Mouse (Mus musculus) cerebellum, adult 11-12 months (tissue): ENCODE measurements around the gene Snorc.
"Not testable (repeated sequence)": the region's sequence is repeated elsewhere in the genome, so short reads cannot be mapped to it uniquely, and the experiment has no call there.

ENCODE experiments used
- DNase-seq: peaks from one replicate; pipeline ENCODE4 v3.0.0; 2022

Snorc gene

DNA sequence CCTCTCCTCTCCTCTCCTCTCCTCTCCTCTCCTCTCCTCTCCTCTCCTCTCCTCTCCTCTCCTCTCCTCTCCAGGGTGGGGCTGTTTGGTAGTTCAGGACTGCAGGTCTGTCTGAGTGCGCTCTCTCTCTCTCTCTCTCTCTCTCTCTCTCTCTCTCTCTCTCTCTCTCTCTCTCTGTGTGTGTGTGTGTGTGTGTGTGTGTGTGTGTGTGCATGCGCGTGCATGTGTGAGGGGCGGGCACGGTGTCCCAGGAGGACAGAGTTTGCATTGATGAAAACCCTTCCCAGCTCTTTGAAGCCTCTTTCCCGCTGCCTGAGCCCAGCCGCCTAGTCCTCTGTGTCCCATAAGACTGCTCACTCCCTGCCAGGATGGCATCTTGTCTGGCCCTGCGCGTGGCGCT, at the start of gene Snorc:
TSS of gene Snorc (plus strand) at position 301 of the 400 bp plus-strand sequence.
- not testable (repeated sequence) for DNase-seq

DNA sequence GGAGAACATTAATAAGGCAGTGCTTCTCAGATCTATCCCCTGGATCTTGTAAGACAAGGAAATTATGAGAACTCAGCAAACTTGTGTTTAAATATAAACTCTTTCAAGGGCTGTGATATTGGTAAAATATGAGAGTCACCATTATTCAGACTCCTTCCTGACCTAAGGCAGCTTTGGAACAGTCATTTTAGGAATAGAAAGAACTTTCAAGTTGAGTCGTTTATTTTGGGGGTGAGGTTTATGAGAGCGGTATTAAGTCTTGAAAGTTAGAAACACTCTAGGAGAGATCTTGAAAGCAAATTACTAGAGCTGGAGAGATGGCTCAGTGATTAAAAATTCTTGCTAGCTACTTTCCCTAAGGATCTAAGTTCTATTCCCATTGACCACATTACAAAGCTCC, 34.9 kb upstream of the Snorc start:
- no peak for DNase-seq

DNA sequence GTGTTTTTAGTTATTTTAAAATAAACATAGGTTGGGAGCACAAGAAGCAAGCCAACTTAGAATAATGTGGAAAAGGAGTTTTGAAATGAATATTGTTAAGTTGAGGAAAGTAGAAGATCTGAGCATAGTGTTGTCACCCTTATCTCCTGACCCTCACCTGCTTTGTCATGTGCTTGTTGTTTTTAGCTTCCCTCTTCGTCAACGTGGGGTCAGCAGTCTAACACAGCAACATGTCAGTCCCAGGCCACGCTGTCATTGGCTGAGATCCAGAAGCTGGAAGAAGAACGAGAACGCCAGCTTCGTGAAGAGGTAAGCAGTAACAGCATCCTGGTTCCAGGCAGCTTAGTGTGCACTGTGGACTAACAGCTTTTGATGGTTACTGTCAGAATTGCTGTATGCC, 33.5 kb upstream of the Snorc start:
- no peak for DNase-seq

DNA sequence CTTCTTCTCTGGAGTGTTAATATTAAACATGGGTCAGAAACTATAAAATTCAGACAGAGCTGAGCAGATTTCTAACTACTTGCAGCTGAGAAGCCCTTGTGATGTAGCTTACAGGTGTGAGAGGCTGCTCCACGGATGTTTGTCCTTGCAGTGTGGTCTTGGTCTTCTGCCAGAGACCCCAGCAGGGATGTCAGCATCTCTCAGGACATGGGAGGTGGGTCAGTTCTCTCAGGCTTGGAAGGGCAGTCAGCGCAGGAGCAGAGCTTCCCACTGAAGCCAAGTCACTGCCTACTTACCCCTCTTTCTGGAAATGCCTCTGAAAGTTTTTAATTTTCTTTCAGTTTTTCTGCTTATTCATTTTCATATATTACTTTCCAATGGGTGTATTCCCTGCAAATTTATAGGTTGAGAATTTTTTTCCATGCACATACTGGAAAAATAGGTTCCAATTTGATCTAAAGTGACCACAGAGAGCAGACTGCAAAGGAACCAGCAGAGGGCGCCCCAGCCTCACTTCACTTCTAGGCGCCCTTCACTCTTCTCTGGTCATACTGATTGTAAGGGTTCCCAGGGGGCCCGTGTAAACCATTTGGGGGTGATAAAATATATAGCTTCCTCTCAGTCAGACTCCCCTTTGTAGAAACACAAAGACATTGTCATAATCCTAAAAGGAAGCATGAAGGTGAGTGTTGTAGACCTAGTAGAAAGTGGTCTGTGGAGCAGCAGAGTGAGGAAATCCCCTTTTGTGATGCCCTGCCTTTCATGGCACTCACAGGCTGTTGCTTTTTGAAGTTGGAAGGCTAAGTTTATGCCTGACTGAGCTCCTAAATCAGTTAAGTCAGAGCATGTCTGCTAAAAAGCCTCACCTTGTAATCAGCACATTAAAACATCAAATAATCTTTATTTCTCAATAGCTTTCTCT, 22.6 kb upstream of the Snorc start:
- DNase-seq = peak; percentile 32

DNA sequence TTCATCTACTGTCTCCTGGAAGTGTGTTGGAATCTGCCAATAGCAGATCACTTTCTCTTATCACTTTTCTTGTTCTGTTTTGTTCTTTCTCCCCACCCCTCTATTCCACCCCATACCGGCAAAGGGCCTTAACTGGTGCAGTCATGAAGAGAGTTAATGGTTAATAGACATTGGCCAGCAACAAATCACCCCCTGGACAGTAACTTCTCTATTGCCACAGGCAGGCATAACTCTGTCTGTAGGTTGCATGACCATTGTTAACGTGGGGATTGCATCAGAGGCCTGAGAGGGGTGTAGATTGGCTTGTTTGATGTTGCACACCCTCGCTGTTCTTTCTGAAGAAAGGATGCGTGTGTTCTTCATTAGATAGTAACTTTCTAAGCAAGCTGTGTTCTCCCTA, 20.6 kb upstream of the Snorc start:
- no peak for DNase-seq

DNA sequence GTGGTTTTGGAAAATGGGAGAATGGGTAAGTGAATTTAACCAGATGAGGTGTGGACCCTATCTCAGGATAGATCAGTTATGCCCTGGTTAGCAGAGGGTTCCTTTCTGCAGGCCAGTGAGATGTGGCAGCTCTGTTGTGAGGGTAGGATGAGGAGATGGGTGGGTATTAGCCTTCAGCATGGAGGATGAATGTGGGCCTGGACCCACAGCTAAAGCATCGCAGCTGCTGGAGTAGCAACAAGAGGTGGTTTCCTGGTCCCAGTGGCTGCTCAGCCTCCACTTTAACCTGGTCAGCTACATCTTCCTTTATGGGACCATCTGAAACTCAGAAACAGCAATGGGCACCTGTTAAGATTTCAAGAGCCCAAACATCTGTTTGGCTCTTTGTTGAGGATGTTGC, 13.6 kb upstream of the Snorc start:
- no peak for DNase-seq

DNA sequence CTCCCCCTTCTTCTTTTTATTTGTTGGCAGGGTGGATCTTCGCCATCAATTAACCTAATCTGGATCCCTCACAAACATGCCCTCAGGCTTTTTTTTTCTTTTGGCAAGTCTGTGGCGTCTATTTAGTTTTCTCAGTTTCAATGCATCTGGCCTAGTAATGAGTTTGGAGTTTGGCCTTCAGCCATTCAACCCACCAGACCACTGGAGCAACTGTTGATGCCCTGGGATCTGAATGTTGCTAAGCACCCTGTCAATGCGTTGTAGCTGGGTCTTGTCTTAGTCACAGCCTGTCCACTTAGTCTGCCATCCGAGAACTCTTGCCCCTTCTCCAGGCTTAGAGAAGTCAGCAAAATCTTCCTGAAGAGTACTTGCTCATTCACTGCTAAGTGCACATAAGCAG, 12.0 kb upstream of the Snorc start:
- DNase-seq = no peak

DNA sequence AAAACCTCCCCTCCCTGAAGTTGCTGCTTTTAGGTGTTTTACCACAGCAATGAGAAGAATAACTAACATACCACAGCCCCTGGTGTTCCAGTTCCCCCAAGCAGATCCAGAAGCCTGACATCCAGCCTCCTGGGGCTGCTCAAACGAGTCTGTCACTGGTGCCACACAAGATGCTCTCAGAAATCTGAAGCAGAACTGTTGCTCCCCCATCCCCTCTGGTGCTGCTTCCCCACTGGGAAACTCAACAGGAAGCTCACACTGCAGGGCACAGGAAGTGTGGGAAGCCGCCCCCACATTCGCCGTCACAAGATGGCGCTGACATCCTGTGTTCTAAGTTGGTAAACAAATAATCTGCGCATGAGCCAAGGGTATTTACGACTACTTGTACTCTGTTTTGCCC, 10.2 kb upstream of the Snorc start:
- DNase-seq = not testable (repeated sequence)

DNA sequence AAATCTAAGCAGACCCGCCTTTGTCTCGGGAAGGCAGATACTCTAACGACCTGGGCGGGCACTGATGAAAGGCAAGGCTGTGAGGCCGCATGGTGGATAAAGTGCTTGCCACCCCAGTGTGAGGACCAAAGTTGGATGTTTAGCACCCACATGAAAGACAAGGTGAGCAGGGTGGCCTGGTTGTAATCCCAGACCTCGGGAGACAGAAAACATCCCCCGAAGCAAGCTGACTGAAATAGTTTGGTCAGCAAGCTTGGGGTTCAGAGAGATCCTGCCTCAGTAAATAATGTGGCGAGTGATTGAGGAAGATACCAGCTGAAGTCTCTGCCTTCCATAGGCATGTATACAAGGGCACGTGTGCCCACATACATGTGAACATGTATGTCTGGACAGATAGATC, 2.6 kb upstream of the Snorc start:
- no peak for DNase-seq

DNA sequence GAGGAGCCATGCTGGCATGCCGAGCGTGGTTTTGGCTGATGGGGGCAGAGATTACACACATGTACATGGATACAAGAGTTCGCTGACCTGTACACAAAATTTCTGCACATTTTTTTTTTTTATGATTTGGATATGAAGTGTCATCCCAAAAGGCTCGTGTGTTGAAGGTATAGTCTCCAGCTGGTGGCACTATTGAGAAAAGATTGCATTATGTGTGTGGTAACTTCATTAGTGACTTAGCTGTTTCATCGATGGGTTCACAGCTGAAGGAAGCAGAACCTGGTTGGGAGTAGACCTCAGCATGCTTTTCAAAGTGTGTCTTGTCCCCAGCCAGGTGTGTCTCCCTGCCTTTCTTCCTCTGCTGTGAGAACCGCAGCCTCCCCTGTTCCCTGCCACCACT, 1.8 kb upstream of the Snorc start:
- DNase-seq = no peak

DNA sequence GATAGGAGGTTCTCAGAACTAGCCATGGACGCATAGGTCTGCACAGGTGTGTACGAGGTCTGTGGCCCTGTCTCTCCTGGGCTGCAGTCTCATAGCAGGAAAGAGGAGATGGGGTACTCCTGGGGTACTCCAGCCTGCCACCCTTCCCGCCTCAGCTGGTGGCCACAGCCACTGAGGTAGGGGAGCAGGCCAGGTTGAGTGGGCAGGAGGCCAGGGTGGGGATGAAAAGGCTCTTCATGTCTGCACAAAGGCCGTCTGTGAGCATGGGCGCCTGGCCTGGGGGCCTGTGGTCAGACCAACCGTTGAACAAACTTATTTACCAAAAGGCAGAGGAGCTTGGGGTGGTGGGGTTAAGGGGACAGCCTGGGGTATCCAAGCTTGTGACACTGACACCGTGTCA, 1.8 kb downstream of the Snorc start:
- DNase-seq = no peak

DNA sequence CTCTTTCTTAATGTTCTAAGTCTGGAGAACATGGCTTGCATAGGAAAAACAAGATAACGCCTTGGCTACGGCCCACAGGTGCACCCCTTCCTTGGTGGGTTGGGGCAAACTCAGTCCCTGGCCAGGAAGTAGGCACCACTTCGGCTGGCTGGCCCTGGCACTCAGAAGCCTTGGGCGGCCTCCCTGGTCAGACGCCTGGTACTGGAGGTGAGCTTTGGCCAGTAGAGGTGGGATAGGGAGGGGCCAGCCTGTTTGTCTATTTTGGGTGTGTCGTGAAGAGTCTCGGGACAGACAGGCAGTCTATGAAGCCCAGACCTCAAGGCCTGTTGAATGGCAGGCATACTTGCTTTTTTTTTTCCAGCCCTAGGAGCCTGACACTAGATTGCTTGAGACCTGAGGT, 2.5 kb downstream of the Snorc start:
- DNase-seq = no peak

DNA sequence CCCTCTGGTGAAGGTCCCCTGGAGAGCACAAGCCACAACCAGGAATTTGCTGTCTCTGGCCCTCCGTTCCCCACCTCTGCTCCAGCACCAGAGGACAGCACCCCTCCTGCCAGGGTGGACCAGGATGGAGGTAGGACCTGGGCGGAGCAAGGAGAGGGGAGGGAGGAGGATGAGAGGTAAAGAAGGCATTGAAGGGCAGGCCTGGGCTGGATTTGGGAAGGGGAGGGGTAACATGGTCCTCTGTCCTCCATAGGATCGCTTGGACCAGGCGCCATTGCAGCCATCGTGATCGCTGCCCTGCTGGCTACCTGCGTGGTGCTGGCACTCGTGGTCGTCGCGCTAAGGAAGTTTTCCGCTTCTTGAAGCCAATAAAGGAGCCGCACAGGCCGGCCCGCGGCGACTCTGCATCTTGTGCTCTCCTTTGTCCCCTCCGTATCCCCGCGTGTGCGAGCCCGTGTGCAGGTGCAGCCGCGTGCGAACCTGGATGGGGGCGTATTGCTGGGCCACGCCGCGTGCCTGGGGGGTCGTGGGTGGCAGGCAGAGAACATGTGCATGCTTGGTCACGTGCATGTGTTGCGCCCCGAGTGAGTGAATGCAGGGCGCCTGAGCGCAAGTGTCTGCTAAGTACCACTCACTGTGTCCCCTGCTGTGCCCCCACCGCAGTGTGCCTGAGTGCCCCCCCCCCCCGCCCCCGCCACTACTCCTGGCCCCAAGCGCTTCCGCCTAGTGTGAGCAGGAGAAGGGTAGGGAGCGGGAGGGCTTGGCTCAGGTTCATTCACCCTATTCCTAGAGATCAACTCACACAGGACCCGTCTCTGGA, 5.2 kb downstream of the Snorc start:
- no peak for DNase-seq

DNA sequence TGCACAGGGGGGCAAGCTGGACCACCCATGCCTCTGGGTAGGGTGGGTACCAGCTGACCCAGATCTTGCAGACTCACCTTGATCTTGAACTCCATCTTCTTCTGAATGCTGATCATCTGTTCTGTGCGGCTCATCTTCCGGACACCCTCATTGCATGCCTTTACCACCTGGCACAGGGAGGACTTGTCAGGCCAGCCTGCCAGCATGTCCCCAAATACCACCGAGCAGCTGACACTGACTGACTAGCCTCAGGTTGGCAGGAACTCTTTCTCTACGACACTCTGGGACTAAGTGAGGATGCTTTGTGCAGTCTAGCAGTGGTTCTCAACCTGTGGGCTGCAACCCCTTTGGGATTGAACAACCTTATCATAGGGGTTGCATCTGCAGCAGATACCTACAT, 12.5 kb downstream of the Snorc start:
- DNase-seq = peak; percentile 44

DNA sequence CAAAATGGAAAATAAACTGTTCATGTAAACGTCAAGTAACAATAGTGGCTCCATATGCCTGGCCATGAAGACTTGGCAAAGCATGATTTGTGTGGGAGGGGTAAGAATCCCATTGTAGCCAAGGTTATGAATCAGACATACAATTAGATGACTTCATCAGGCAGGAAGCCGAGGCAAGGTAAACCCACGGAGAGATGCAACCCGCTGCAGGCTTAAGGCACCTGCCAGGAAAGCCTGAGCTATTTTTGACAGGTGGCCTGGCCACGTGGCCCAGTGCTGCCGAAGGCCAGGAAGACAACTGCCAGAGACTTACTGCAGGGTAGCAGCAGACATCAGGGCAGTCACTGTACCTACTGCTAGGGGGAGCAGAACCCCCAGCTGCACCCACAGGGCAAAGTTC, 16.3 kb downstream of the Snorc start:
- DNase-seq = peak; percentile 95

DNA sequence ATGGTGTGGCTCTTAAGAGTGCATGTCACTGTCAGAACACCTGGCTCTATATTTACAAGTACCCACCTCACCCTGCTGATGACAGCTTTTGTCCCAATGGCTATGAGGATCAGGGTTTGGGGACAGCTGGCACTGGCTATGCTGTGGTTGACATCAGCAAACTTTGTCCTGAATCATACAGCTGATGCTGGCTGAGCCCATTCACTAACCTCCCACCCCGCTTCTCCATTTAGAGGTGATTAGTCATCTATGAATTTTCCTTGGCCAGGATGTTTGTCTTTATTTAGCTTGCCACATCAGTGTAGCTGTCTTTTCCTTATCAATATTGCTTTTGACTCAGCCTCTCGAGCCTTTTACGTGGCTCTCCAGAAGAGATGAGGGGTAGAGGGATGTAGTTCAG, 22.2 kb downstream of the Snorc start:
- DNase-seq = no peak

DNA sequence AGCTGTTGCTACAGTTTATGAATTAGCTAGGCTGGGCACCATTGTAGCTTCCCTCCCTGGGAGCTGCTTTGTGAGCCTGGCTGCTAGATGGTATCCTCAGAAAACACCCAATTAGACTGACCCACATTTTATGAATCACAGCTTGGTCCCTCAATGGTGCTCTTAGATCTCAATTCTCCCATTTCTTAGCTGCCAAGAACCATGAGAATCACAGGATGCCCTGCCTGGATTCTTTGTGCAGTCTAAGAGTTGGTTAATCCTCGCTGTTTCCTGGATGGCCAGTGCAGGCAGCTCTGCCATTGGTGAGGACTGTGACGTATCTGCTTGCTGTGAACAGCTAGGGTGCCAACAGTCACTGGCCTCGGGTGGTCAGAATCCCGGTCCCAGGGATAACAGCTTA, 23.5 kb downstream of the Snorc start:
- no peak for DNase-seq

DNA sequence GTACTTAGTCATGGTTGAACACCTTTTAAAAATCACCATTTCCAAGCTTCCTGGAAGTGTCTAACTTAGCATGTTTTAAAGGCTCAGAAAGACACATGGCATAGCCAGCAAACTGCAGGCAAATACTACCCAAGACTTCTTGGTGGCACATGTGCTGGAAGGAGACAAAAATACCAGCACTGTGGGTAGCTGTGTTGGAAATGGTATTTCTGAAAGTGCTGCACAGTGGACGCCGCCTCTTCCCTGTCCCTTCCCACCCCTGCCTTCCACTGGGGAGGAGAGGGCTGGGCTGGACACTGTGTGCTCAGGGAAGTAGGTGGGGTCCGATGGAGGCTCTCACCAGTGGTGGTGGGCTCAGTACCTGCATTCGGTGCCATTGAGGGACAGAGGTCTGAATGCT, 35.5 kb downstream of the Snorc start:
- DNase-seq = no peak

DNA sequence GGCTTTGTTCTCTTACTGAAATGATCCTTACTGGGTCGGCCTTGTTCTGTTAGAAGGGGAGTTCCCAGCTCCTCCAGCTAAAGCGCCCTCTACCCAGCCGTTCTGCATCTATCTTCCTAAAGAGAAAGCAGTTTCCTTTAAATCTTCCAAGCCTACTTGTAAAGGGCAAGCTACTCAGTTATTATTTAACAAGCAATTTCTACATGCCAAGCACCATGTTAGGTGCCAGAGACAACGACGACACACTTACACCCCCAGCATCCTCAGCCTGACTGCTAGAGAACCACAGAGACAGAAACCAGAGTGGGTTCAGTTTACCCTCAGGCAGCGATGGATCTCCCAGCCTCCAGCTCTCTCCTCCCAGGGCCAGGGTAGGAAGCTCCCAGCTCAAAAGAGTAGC, 37.8 kb downstream of the Snorc start:
- no peak for DNase-seq

DNA sequence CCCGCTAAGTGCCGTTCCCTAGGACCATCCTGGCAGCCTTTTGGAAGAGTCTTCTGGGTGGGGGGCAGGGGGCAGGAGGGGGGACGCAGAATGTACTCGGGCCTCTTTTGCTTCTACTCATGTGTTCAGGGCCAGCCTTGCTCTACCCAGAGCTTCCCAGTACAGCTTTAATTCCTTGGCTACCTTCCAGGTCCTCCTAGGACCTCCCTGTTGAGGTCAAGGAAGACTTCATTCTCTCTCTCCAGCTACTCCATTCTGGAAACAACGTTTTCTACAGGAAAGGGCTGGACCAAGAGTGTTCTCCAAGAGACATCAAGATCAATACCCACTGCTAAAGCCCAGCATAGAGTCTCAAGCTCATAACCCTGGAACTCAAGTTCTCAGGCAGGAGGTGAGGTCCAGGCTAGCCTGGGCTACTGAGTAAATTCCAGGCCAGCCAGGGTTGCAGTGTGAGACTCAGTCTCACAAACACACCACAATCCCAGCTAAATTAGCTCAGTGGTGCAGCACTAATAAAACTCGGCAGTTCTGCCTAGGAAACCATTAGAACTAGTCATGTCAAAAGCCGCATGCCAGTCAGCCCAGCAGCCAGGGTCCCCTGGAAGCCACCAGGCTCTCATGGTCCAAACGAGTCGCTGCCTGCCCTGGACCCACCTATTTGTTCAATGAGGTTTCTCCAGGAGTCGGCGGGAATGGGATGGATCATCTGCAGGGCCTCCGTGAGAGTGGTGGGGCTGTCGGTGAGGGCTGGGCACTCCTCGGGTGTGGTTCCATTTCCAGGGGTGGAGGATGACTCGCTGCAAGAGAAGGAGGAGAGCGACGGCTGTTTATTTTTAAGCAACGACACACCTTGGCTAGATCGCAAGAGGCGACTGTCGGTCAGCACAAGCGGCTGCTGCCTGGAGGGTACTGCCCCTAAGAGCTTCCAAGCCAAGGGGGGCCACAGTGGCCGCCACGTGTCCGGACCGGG, 38.8 kb downstream of the Snorc start:
- DNase-seq = no peak

DNA sequence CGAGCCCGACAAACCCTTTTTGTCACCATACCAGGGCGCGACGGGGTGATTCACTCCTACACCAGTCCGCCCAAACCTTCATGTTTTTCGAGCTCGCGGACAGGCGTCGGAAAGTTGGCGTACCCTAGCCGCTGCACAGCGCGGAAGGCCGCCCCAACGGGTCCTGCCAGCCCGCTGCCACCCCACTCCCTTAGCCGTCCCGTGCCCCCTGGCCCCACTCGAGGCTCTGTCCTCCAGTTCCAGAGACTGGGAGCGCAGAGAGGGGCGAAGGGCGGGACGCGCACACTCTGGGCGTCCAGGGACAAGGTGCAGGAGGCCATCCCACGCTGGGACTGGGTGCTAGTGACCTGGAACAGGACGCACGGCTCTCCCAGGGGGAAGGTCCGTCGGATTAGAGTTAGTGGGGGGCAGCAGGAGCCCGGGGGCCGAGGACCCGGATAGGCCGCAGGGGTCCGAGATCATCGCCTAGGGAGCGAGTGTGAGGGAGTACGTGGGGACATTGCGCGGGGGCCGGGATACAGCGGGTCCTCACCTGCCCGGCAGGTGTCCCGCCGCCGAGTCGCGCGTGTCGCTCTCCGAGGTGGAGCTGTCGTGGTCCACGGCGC, 39.6 kb downstream of the Snorc start, which contains the start of gene Neu2:
TSS of gene Neu2 (plus strand) at position 329 of the 605 bp plus-strand sequence.
- DNase-seq = peak; percentile 19

DNA sequence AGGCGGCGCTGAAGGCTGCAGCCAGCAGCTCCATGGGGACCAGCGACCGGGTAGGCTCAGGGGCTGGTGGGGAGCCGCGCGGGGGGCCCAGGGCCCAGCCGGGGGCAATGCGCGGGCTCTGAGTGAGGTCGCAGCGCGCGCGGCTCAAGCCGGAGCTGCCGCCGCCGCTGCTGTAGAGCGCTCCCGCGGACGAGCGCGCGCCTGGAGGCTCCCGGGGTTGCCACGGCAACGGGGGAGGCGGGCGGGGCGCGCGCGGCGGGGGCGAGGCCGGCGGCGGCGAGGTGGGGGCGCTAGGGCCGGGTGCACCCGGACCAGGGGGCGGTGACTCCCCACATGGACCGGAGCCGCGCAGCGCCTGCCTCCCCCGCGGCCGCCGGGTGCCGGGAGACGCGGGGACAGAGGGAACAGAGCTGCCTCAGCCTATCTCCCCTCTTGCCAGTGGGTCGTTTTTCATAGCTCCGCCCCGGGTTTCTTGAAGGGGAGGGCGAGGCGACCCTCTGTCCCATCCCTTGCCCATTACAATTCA, 40.2 kb downstream of the Snorc start:
- peak; percentile 19 for DNase-seq
